Mouse (Mus musculus) heart, adult 2 months (tissue): ENCODE results near the gene Igtp. TPM values are rescaled to one million over a fixed set of nuclear protein-coding genes. Genes with fewer than 3 reads are reported as not detected.
"Not testable (repeated sequence)": the region's sequence is repeated elsewhere in the genome, so short reads cannot be mapped to it uniquely, and the experiment has no call there.

Experiments
- DNase-seq, 2 experiments: peaks; one replicate each; pipeline ENCODE4 v3.0.0; 2021
- H3K27ac ChIP-seq: fragments of 200-600 bp; 2 replicates; pipeline ENCODE4 v1.8.1; 2022
- H3K27me3 ChIP-seq: fragments of 200-500 bp; 2 replicates; pipeline ENCODE4 v1.6.1; 2012; ENCODE audit warnings: mild to moderate bottlenecking, low read length, inconsistent platforms, mixed read lengths; ENCODE audit not compliant: control insufficient read depth, insufficient read depth
- H3K36me3 ChIP-seq: fragments of 200-500 bp; 2 replicates; pipeline ENCODE4 v1.6.1; 2012; ENCODE audit warnings: low read length, inconsistent platforms; ENCODE audit not compliant: control insufficient read depth, insufficient read depth
- H3K4me1 ChIP-seq: fragments of 200-500 bp; 2 replicates; pipeline ENCODE4 v1.6.1; 2011; ENCODE audit warnings: low read length; ENCODE audit not compliant: control insufficient read depth, insufficient read depth
- H3K4me3 ChIP-seq: fragments of 200-600 bp; 2 replicates; pipeline ENCODE4 v1.8.1; 2022
- H3K79me2 ChIP-seq: fragments of 200-500 bp; replicated peaks from 2 replicates; pipeline ENCODE4 v1.6.1; 2012; ENCODE audit warnings: mild to moderate bottlenecking, inconsistent platforms, low read length, moderate library complexity, mixed read lengths; ENCODE audit not compliant: control insufficient read depth, insufficient read depth
- H3K9ac ChIP-seq: fragments of 200-500 bp; 2 replicates; pipeline ENCODE4 v1.6.1; 2012; ENCODE audit warnings: low read depth, mild to moderate bottlenecking, control low read depth, inconsistent platforms, low read length, mixed read lengths
- CTCF ChIP-seq: fragments of 200-600 bp; IDR thresholded peaks from 2 replicates; pipeline ENCODE4 v1.8.1; 2022; ENCODE audit warnings: antibody characterized with exemption, mild to moderate bottlenecking, moderate library complexity
- EP300 ChIP-seq: fragments of 200-500 bp; IDR thresholded peaks from 2 replicates; pipeline ENCODE4 v1.6.1; 2011; ENCODE audit warnings: low read depth, low read length, control low read depth; ENCODE audit not compliant: insufficient read depth
- POLR2A ChIP-seq: fragments of 200-500 bp; IDR thresholded peaks from 2 replicates; pipeline ENCODE4 v1.6.1; 2011; ENCODE audit warnings: mild to moderate bottlenecking, low read depth, low read length, control low read depth; ENCODE audit not compliant: insufficient read depth
- WGBS: fragments of 180-500 bp; shearing (Covaris S2); methylation state at CpG from one replicate; pipeline ENCODE4 v1.1.7; 2018; 5-methylcytosine and 5-hydroxymethylcytosine counted together
- intact Hi-C: fragments of 180-260 bp; cut with DNase I; formaldehyde crosslinking; loops from one replicate; pipeline ENCODE4 v1.15.1; 2025
- polyA plus RNA-seq: library from polyadenylated mRNA; depleted of rRNA; stranded (reverse); fragments of >200 nt; gene quantifications from 2 replicates; pipeline ENCODE4 v1.2.3, GENCODE M21; 2012
- total RNA-seq, 2 experiments: library from RNA; stranded (reverse); gene quantifications; 2 replicates each; pipeline ENCODE4 v1.2.3; 2021

Gene Igtp
- total and polyA plus RNA-seq, 3 experiments: 9.3 to 14.1 (median 12.4) TPM

DNA sequence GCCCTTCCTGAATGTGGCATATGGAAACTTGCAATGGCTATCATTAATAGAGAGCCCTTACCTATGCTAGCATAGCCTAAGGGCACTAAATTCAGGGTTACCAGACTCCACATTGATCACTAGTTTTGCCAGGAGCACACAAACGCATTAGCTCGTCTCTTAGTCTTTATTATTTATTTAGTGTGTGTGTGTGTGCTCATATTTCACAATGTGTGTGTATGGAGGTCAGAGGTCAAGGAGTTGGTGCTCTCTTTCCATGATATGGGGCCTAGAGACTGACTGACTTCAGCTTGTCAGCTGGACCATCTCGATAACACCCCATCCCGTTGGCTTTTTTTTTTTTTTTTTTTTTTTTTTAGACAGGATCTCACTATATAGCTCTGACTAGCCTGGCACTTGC is 29.7 kb upstream of the Igtp start:
- no peaks in the 10 kb centered on the region for H3K36me3 ChIP-seq
- DNase-seq: no peak
- 91% methylated on average over 4 of the region's 4 CpGs for whole genome bisulfite sequencing
- H3K4me1 ChIP-seq: peaks cover 3% of the 10 kb centered on the region
- TF ChIP-seq CTCF (no peak), POLR2A (no peak), EP300 (no peak)
- no peak overlapping the region for H3K4me3 ChIP-seq
- no peak overlapping the region for H3K27ac ChIP-seq
- no peaks in the 10 kb centered on the region for H3K79me2 ChIP-seq
- intact Hi-C loops: no loop called here
- H3K9ac ChIP-seq: no peak overlapping the region
- no peaks in the 10 kb centered on the region for H3K27me3 ChIP-seq

DNA sequence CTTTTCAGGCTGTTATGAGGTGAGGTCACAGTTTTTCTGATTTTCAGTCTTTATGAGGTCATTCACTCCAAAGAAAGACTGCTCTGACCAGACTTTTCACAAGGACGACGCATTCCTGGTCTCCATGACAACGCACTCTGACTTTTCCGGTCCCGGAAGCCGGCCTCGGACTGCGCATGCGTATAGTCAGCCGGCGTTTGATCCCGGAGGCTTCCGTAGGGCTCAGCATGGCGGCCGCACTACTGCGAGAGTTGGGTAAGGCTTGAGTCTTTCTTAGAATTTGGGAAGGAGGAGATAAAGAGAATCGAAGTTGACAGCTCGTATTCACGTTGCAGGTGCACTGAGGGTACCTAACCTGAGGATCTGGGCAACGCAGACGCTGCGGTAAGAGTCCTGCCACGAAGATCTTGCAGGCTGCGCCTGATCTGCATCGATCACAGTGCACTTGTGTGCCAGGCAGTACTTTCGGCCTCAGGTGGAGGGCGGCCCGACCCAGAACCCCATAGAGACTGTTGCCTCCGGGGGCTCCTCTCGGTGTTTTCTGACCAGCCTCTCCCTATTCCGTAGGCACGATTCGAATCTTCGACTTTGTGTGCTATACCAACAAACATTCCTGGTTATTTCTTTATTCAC is 27.8 kb upstream of the Igtp start, which contains the start of gene Mrpl22:
Gene Mrpl22, plus strand, starts transcription at position 203 of the 633 bp plus-strand sequence.
- intact Hi-C loops: no loop called here
- H3K27ac ChIP-seq: peak within 1 kb of the TSS; percentile 64
- no peaks in the 10 kb centered on the region for H3K27me3 ChIP-seq
- no peaks in the 10 kb centered on the region for H3K36me3 ChIP-seq
- under 1% methylated on average over 34 of the region's 34 CpGs for WGBS
- TF ChIP-seq CTCF (no peak), POLR2A (peak; percentile 88), EP300 (0 out of 2 replicates have a peak, but pooled peaks have one; percentile 38)
- peaks cover 3% of the 10 kb centered on the region for H3K4me1 ChIP-seq
- H3K4me3 ChIP-seq: peak within 1 kb of the TSS; percentile 67
- DNase-seq: peak; percentile 94 to 95
- H3K79me2 ChIP-seq: no peaks in the 10 kb centered on the region
- peak within 1 kb of the TSS; percentile 63 for H3K9ac ChIP-seq

DNA sequence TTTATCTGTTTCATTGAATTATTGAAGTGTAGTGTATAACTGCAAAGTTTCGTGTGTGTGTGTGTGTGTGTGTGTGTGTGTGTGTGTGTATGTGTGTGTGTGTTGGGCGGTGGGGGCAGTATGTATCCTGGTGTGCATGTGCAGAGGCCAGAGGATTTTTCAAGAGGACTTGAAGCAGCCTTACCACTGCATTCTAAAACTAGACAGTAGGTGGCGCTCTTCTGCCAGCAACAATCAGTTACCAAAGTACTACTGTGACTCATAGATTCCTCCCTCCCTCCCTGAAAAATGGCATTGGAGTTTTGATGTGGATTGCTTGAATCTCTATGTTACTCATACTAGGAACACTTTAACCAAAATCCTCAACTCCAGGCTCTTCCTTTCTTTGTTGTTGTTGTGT is 19.8 kb upstream of the Igtp start:
- TF ChIP-seq POLR2A (no peak), EP300 (peak; percentile 52; the same call in 1 of the 2 replicates), CTCF (peak; percentile 75)
- DNase-seq: peak; percentile 66 to 79
- H3K27ac ChIP-seq: no peak overlapping the region
- no peaks in the 10 kb centered on the region for H3K4me1 ChIP-seq
- H3K27me3 ChIP-seq: no peaks in the 10 kb centered on the region
- no peak overlapping the region for H3K9ac ChIP-seq
- intact Hi-C loops: loop anchor here (1.0 to 5.0 kb wide), 2 partner anchors 46 to 123 kb away; no protein-coding TSS in a partner anchor
- no peaks in the 10 kb centered on the region for H3K79me2 ChIP-seq
- peaks cover 2% of the 10 kb centered on the region; the same call in 1 of the 2 replicates for H3K36me3 ChIP-seq
- H3K4me3 ChIP-seq: no peak overlapping the region
- 26% methylated on average over 3 of the region's 3 CpGs for WGBS

DNA sequence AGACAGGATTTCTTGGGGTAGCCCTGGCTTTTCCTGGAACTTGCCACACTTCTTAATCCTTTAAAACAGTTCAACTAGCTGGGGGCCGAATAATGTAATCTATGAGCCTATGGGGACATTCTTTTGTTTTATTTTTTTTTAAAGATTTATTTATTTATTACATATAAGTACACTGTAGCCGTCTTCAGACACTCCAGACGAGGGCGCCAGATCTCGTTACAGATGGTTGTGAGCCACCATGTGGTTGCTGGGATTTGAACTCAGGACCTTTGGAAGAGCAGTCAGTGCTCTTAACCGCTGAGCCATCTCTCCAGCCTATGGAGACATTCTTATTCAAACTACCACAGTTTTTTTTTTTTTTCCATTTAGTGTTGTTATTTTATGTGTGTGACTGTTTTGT is 19.4 kb upstream of the Igtp start:
- not testable (repeated sequence) for H3K27ac ChIP-seq, H3K27me3 ChIP-seq, DNase-seq, H3K4me1 ChIP-seq, H3K4me3 ChIP-seq, H3K36me3 ChIP-seq, H3K9ac ChIP-seq, H3K79me2 ChIP-seq
- 95% methylated on average over 6 of the region's 6 CpGs for WGBS
- intact Hi-C loops: loop anchor here (1.0 to 5.0 kb wide), 2 partner anchors 45 to 122 kb away; no protein-coding TSS in a partner anchor

DNA sequence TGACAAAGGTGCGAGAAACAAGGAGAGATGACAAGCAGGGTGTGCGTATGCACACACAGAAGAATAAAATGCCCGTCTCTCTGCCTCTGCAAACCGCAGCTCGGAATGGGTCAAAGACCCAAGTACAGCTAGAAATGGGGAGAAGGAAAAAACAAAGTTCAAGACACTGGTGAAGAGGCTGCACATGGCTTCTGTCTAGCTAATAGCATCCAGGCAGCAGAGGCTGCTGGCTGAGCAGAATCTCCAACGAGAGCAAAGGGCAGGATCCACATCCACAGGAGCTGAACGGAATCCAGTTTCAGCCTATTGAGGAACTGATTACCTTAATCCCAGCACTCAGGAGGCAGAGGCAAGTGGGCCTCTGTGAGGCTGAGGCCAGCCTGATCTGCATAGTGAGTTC is 18.6 kb upstream of the Igtp start:
- intact Hi-C loops: no loop called here
- H3K27ac ChIP-seq: no peak overlapping the region
- TF ChIP-seq POLR2A (no peak), CTCF (no peak), EP300 (no peak)

DNA sequence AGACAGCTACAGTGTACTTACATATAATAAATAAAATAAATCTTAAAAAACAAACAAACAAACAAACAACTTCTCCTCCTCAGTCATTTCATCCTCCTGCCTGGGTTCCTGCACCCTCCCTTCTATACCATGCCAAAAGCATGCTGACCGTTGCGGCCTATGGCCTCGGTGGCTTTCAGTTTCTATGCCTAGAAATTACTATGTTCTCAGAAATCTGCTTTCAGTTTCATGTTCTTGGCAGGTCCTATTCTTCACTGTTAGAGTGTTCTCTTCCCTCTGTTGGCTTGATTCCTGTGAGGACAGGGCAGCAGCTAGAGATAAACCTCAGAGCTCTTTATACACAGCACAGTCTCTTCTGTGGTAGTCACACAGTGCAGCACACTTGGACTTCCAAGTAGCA is 15.8 kb upstream of the Igtp start:
- Histone ChIP-seq H3K27ac (no peak overlapping the region), H3K9ac (no peak overlapping the region), H3K79me2 (no peaks in the 10 kb centered on the region), H3K27me3 (no peaks in the 10 kb centered on the region), H3K4me3 (no peak overlapping the region), H3K36me3 (peaks cover 2% of the 10 kb centered on the region; the same call in 1 of the 2 replicates), H3K4me1 (no peaks in the 10 kb centered on the region)
- 62% methylated on average over 3 of the region's 3 CpGs for WGBS
- peak in 1 of 2 experiments; percentile 33 for DNase-seq
- TF ChIP-seq EP300: no peak
- no peak for TF ChIP-seq POLR2A
- TF ChIP-seq CTCF: no peak
- intact Hi-C loops: no loop called here

More for the DNA sequence above, 18.6 kb upstream of the Igtp start:
- H3K79me2 ChIP-seq: no peaks in the 10 kb centered on the region
- no peaks in the 10 kb centered on the region for H3K4me1 ChIP-seq
- 88% methylated on average over 7 of the region's 7 CpGs for WGBS
- no peak overlapping the region for H3K9ac ChIP-seq
- peaks cover 2% of the 10 kb centered on the region; the same call in 1 of the 2 replicates for H3K36me3 ChIP-seq
- no peaks in the 10 kb centered on the region for H3K27me3 ChIP-seq
- H3K4me3 ChIP-seq: no peak overlapping the region
- DNase-seq: no peak
